Mouse (Mus musculus) kidney, embryonic 15.5 days (tissue): ENCODE results near the gene Rbfox1. TPM values are rescaled to one million over a fixed set of nuclear protein-coding genes. Genes with fewer than 3 reads are reported as not detected.
A peak's percentile ranks its signal among the peaks of the same experiment; 100 is the strongest.

Experiments
- ATAC-seq: fragments of 200-750 bp; cut with Nextera tagmentation; replicated peaks from 2 replicates; pipeline ENCODE4 v1.8.0; 2017; ENCODE audit warnings: moderate TSS enrichment; ENCODE audit not compliant: low FRiP score
- H3K27ac ChIP-seq: fragments of 300-500 bp; sonication (generic); 2 replicates; pipeline ENCODE4 v1.5.1; 2015; ENCODE audit warnings: mild to moderate bottlenecking, inconsistent platforms
- H3K27me3 ChIP-seq: fragments of 300-500 bp; sonication (generic); 2 replicates; pipeline ENCODE4 v1.6.1; 2015; ENCODE audit warnings: inconsistent platforms
- H3K36me3 ChIP-seq: fragments of 300-500 bp; sonication (generic); 2 replicates; pipeline ENCODE4 v1.6.1; 2015; ENCODE audit warnings: inconsistent platforms
- H3K4me1 ChIP-seq: fragments of 300-500 bp; sonication (generic); 2 replicates; pipeline ENCODE4 v1.6.1; 2015; ENCODE audit warnings: inconsistent platforms
- H3K4me2 ChIP-seq: fragments of 300-500 bp; sonication (generic); 2 replicates; pipeline ENCODE4 v1.6.1; 2015; ENCODE audit warnings: moderate library complexity, mild to moderate bottlenecking, inconsistent platforms
- H3K4me3 ChIP-seq: fragments of 300-500 bp; sonication (generic); replicated peaks from 2 replicates; pipeline ENCODE4 v1.5.1; 2015; ENCODE audit warnings: mild to moderate bottlenecking, inconsistent platforms
- H3K9ac ChIP-seq: fragments of 300-500 bp; sonication (generic); 2 replicates; pipeline ENCODE4 v1.6.1; 2015; ENCODE audit warnings: mild to moderate bottlenecking, inconsistent platforms
- H3K9me3 ChIP-seq: fragments of 300-500 bp; sonication (generic); replicated peaks from 2 replicates; pipeline ENCODE4 v1.6.1; 2016; ENCODE audit warnings: inconsistent platforms
- WGBS: fragments of 180-500 bp; shearing (Covaris S2); methylation state at CpG from one replicate; pipeline ENCODE4 v1.1.7; 2015; ENCODE audit warnings: mixed read lengths; 5-methylcytosine and 5-hydroxymethylcytosine counted together
- polyA plus RNA-seq: library from polyadenylated mRNA; unstranded; fragments of >200 nt; fragmentation: Nextera tagmentation; extraction: Ambion mirVana; gene quantifications from 2 replicates; pipeline ENCODE4 v1.2.1, GENCODE M21; 2015

Gene Rbfox1
- polyA plus RNA-seq, 1 experiment from 2014 or later, result 6.7 TPM

- WGBS, result 13% methylated on average over 4 of the region's 4 CpGs
- Histone ChIP-seq H3K9ac (no peak overlapping the region), H3K4me2 (no peak overlapping the region), H3K4me3 (no peak overlapping the region), H3K9me3 (no peaks in the 10 kb centered on the region), H3K27ac (no peak overlapping the region), H3K36me3 (no peaks in the 10 kb centered on the region), H3K4me1 (peaks cover 13% of the 10 kb centered on the region; the same call in 1 of the 2 replicates), H3K27me3 (no peaks in the 10 kb centered on the region)
- ATAC-seq, result peak; percentile 62; the same call in 1 of the 2 replicates
Measured at GRCm38 (mm10) chr16:6997109-6997508, 1112.0 kb downstream of the Rbfox1 start.

- Histone ChIP-seq H3K4me1 (peaks cover 13% of the 10 kb centered on the region; the same call in 1 of the 2 replicates), H3K4me2 (no peak overlapping the region), H3K27ac (no peak overlapping the region), H3K9ac (no peak overlapping the region), H3K27me3 (no peaks in the 10 kb centered on the region), H3K9me3 (no peaks in the 10 kb centered on the region), H3K4me3 (no peak overlapping the region), H3K36me3 (no peaks in the 10 kb centered on the region)
- WGBS, result 58% methylated on average over 7 of the region's 7 CpGs
- ATAC-seq, result no peak
Measured at GRCm38 (mm10) chr16:6997834-6998233, 1112.7 kb downstream of the Rbfox1 start.

DNA sequence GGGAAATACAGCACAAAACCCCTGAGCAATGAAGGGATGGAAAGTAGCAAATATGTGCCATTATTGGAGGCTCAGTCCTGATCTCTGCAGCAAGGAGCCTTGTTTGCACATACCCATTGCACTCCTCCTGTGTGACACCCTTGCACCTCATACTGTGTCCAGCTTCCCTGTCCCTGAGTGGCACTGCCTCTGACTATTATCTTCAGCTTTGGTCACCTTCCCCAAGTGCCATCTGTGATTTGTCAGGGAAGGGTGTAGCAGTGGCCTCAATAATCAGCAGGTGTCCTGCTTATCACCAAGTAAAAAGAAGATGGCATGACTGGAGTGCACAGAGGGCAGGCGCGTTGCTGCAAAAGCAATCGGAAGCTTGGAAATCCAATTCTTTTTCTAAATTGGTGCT lies 1119.4 kb downstream of the Rbfox1 start:
- WGBS, result 97% methylated on average over 3 of the region's 3 CpGs
- H3K4me3 ChIP-seq, result no peak overlapping the region
- H3K4me1 ChIP-seq, result no peaks in the 10 kb centered on the region
- H3K36me3 ChIP-seq, result no peaks in the 10 kb centered on the region
- no peak overlapping the region for H3K9ac ChIP-seq
- no peak overlapping the region for H3K27ac ChIP-seq
- H3K27me3 ChIP-seq, result no peaks in the 10 kb centered on the region
- no peak for ATAC-seq
- H3K9me3 ChIP-seq, result no peaks in the 10 kb centered on the region
- H3K4me2 ChIP-seq, result no peak overlapping the region

DNA sequence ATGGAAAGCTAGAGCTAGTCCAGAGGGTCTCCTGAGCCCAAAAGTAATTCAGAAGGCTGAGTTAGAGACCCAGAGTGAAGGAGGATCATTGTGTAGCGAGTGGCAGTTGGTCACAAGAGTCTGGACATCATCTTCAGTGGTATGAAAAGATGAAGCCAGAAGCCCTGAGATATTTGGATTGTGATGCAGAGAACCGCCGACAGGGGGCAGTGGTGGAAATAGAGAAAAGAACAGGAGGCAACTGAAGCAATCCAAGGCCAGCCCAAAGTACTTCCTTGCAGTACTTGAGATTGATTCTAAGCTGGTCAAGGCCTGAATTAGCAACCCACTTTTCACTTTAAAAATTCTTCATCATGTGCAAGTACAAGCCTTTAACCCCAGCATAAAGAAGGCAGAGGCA lies 1120.3 kb downstream of the Rbfox1 start:
- no peaks in the 10 kb centered on the region for H3K4me1 ChIP-seq
- H3K27ac ChIP-seq, result no peak overlapping the region
- no peak overlapping the region for H3K9ac ChIP-seq
- 31% methylated on average over 3 of the region's 3 CpGs for WGBS
- no peak overlapping the region for H3K4me2 ChIP-seq
- no peaks in the 10 kb centered on the region for H3K27me3 ChIP-seq
- H3K36me3 ChIP-seq, result no peaks in the 10 kb centered on the region
- ATAC-seq, result no peak
- H3K9me3 ChIP-seq, result no peaks in the 10 kb centered on the region
- H3K4me3 ChIP-seq, result no peak overlapping the region

DNA sequence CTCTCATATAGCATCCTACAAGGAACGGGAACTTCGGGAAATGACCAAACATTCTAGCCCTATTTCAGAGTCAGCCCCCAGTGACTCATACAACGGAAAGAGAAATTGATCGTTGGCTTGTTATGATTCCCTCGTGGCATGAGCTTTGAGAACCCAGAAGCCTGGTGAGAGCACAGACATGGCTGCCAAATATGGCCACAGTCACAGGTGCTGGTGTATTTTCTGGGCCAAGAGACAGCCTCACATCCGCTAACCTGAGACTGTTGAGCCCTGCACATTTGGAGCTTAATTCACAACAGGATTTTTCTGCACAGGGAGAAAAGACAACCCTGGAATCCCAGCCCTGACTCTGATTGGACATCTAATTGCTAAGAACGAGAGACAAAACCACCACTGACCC lies 1132.2 kb downstream of the Rbfox1 start:
- Histone ChIP-seq H3K4me2 (no peak overlapping the region), H3K4me3 (no peak overlapping the region), H3K27ac (no peak overlapping the region), H3K36me3 (no peaks in the 10 kb centered on the region), H3K27me3 (no peaks in the 10 kb centered on the region), H3K9me3 (no peaks in the 10 kb centered on the region), H3K4me1 (no peaks in the 10 kb centered on the region), H3K9ac (no peak overlapping the region)
- no peak for ATAC-seq
- WGBS, result 88% methylated on average over 7 of the region's 7 CpGs

GRCm38 (mm10) chr16:7034231-7034630 lies 1149.1 kb downstream of the Rbfox1 start:
- no peak overlapping the region for H3K9ac ChIP-seq
- H3K4me2 ChIP-seq, result no peak overlapping the region
- H3K27ac ChIP-seq, result no peak overlapping the region
- no peak for ATAC-seq
- H3K9me3 ChIP-seq, result no peaks in the 10 kb centered on the region
- H3K4me3 ChIP-seq, result no peak overlapping the region
- H3K36me3 ChIP-seq, result no peaks in the 10 kb centered on the region
- 80% methylated on average over 5 of the region's 5 CpGs for WGBS
- peaks cover 19% of the 10 kb centered on the region for H3K27me3 ChIP-seq
- peaks cover 6% of the 10 kb centered on the region; the same call in 1 of the 2 replicates for H3K4me1 ChIP-seq

DNA sequence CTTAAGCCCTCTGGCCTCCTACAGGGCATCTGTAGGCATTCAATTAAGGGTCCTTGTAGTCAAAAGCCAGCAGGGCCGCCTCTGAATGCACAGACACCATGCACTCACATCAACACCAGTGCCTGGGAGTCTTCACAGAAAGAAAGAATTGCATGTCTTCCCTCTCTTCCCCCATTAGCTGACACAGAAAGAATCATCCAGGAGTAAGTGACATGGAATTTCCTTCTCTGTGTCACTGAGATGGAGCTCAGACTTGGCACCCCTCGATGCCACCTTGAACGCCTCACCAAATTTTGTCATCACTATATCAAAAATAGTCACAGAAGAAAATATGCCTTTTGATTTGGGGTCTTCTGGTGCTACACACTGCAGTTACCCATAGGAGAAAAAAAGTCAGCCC lies 1151.4 kb downstream of the Rbfox1 start:
- no peaks in the 10 kb centered on the region for H3K36me3 ChIP-seq
- H3K9me3 ChIP-seq, result no peaks in the 10 kb centered on the region
- H3K4me1 ChIP-seq, result peaks cover 14% of the 10 kb centered on the region
- no peak for ATAC-seq
- peaks cover 34% of the 10 kb centered on the region for H3K27me3 ChIP-seq
- H3K27ac ChIP-seq, result no peak overlapping the region
- H3K4me3 ChIP-seq, result no peak overlapping the region
- no peak overlapping the region for H3K4me2 ChIP-seq
- no peak overlapping the region for H3K9ac ChIP-seq
- 80% methylated on average over 3 of the region's 3 CpGs for WGBS

- H3K27me3 ChIP-seq, result peaks cover 36% of the 10 kb centered on the region
Measured at GRCm38 (mm10) chr16:7036988-7037387, 1151.8 kb downstream of the Rbfox1 start.

GRCm38 (mm10) chr16:7038639-7039260 lies 1153.6 kb downstream of the Rbfox1 start:
- Histone ChIP-seq H3K36me3 (no peaks in the 10 kb centered on the region), H3K27me3 (peaks cover 36% of the 10 kb centered on the region), H3K4me2 (peak overlapping the region; percentile 63), H3K9ac (no peak overlapping the region), H3K27ac (no peak overlapping the region), H3K4me3 (peak overlapping the region; percentile 39), H3K4me1 (peaks cover 14% of the 10 kb centered on the region), H3K9me3 (no peaks in the 10 kb centered on the region)
- ATAC-seq, result no peak
- 1% methylated on average over 18 of the region's 18 CpGs for WGBS

More at GRCm38 (mm10) chr16:7036988-7037387, 1151.8 kb downstream of the Rbfox1 start:
- Histone ChIP-seq H3K4me1 (peaks cover 14% of the 10 kb centered on the region), H3K36me3 (no peaks in the 10 kb centered on the region), H3K27ac (no peak overlapping the region), H3K4me3 (no peak overlapping the region), H3K9ac (no peak overlapping the region), H3K4me2 (no peak overlapping the region), H3K9me3 (no peaks in the 10 kb centered on the region)
- ATAC-seq, result no peak
- 78% methylated on average over 8 of the region's 8 CpGs for WGBS

GRCm38 (mm10) chr16:7039404-7040367 lies 1154.5 kb downstream of the Rbfox1 start:
- peaks cover 36% of the 10 kb centered on the region for H3K27me3 ChIP-seq
- peaks cover 14% of the 10 kb centered on the region for H3K4me1 ChIP-seq
- H3K4me3 ChIP-seq, result peak overlapping the region; percentile 39
- H3K9me3 ChIP-seq, result no peaks in the 10 kb centered on the region
- 2% methylated on average over 29 of the region's 30 CpGs for WGBS
- ATAC-seq, result no peak
- H3K4me2 ChIP-seq, result peak overlapping the region; percentile 63
- no peak overlapping the region for H3K9ac ChIP-seq
- no peak overlapping the region for H3K27ac ChIP-seq
- H3K36me3 ChIP-seq, result no peaks in the 10 kb centered on the region

GRCm38 (mm10) chr16:7040691-7041090 lies 1155.5 kb downstream of the Rbfox1 start:
- ATAC-seq, result 0 out of 2 replicates have a peak, but pooled peaks have one; percentile 31
- H3K27me3 ChIP-seq, result peaks cover 36% of the 10 kb centered on the region

DNA sequence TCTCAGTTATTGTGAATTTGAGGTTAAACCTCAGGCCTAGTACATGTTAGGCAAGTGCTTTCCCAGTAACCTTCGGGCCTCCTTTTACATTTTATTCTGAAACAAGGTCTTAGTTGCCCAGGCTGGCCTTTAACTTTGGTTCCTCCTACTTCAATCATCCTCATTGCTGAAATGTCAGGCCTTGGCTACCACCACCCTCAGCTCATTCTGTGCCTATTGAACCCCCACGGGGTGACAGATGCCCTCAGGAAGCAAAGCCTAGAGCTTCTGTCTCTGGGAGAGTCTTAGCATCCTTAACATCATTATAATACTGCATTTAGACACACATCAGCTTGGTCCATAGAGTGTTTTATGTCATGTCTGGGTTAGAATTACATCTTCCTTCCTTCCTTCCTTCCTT lies 1162.3 kb downstream of the Rbfox1 start:
- H3K36me3 ChIP-seq, result no peaks in the 10 kb centered on the region
- 0 out of 2 replicates have a peak, but pooled peaks cover 2% of the 10 kb centered on the region for H3K27me3 ChIP-seq
- H3K9ac ChIP-seq, result no peak overlapping the region
- no peak overlapping the region for H3K27ac ChIP-seq
- no peak overlapping the region for H3K4me3 ChIP-seq
- ATAC-seq, result no peak
- WGBS, result 62% methylated on average over 2 of the region's 2 CpGs
- H3K4me1 ChIP-seq, result peaks cover 28% of the 10 kb centered on the region
- no peak overlapping the region for H3K4me2 ChIP-seq
- no peaks in the 10 kb centered on the region for H3K9me3 ChIP-seq

More at GRCm38 (mm10) chr16:7040691-7041090, 1155.5 kb downstream of the Rbfox1 start:
- Histone ChIP-seq H3K4me1 (peaks cover 14% of the 10 kb centered on the region), H3K36me3 (no peaks in the 10 kb centered on the region), H3K4me3 (0 out of 2 replicates have a peak overlapping the region, but pooled peaks have one; percentile 39), H3K27ac (no peak overlapping the region), H3K9me3 (no peaks in the 10 kb centered on the region), H3K9ac (no peak overlapping the region), H3K4me2 (no peak overlapping the region)
- 27% methylated on average over 6 of the region's 6 CpGs for WGBS
